Mouse (Mus musculus) MEL (cell line): ENCODE data around the gene Rtf1. TPM values are rescaled to one million over a fixed set of nuclear protein-coding genes. Genes with fewer than 3 reads are reported as not detected.

Experiments used
- DNase-seq: peaks from one replicate; pipeline ENCODE4 v3.0.0; 2011; ENCODE audit warnings: low read depth, low spot score
- H3K27ac ChIP-seq: 2 replicates; pipeline ENCODE4 v1.5.1; 2012; ENCODE audit warnings: low read depth, mild to moderate bottlenecking, control low read depth, low read length, moderate library complexity; ENCODE audit not compliant: control insufficient read depth
- H3K27me3 ChIP-seq, 2 experiments: fragments of 150-350 bp in 1 of 2; sonication (generic) in 1 of 2; 2 replicates each; pipeline ENCODE4 v1.6.1; 2012; ENCODE audit warnings: low read length in 2 of 2, mild to moderate bottlenecking in 2 of 2, improper control_type of control experiment in 1 of 2, moderate library complexity in 1 of 2; ENCODE audit not compliant: insufficient read depth in 2 of 2, control insufficient read depth in 1 of 2
- H3K36me3 ChIP-seq, 2 experiments: 2 replicates each; pipeline ENCODE4 v1.6.1; 2012 to 2014; ENCODE audit warnings: low read length in 2 of 2, improper control_type of control experiment in 1 of 2, inconsistent platforms in 1 of 2, mild to moderate bottlenecking in 1 of 2; ENCODE audit not compliant: insufficient read depth in 2 of 2, control insufficient read depth in 1 of 2
- H3K4me1 ChIP-seq, 2 experiments: fragments of 150-350 bp in 1 of 2; sonication (generic) in 1 of 2; 2 replicates each; pipeline ENCODE4 v1.6.1; 2012; ENCODE audit warnings: low read length in 2 of 2, improper control_type of control experiment in 1 of 2, mild to moderate bottlenecking in 1 of 2; ENCODE audit not compliant: insufficient read depth in 2 of 2, control insufficient read depth in 1 of 2
- H3K4me3 ChIP-seq, 2 experiments: fragments of 150-350 bp in 1 of 2; sonication (generic) in 1 of 2; 2 replicates each; pipeline ENCODE4 v1.5.1; 2012; ENCODE audit warnings: low read depth in 2 of 2, low read length in 2 of 2, mild to moderate bottlenecking in 2 of 2, moderate library complexity in 2 of 2, control low read depth in 1 of 2, improper control_type of control experiment in 1 of 2; ENCODE audit not compliant: control insufficient read depth in 1 of 2, insufficient read depth in 1 of 2
- H3K79me2 ChIP-seq: 2 replicates; pipeline ENCODE4 v1.6.1; 2012; ENCODE audit warnings: mild to moderate bottlenecking, low read length, moderate library complexity; ENCODE audit not compliant: control insufficient read depth, poor library complexity, insufficient read depth
- H3K9ac ChIP-seq: 2 replicates; pipeline ENCODE4 v1.6.1; 2012; ENCODE audit warnings: low read depth, mild to moderate bottlenecking, control low read depth, low read length, moderate library complexity; ENCODE audit not compliant: control insufficient read depth, poor library complexity, severe bottlenecking
- H3K9me3 ChIP-seq: fragments of 150-350 bp; sonication (generic); replicated peaks from 2 replicates; pipeline ENCODE4 v1.6.1; 2012; ENCODE audit warnings: mild to moderate bottlenecking, low read length, improper control_type of control experiment, moderate library complexity; ENCODE audit not compliant: insufficient read depth
- CTCF ChIP-seq, 3 experiments: IDR thresholded peaks in 2 of 3; conservative IDR thresholded peaks in 1 of 3; 2 replicates each; pipeline ENCODE4 v1.5.1; 2011 to 2012; ENCODE audit warnings: low read length in 3 of 3, low read depth in 2 of 3, mild to moderate bottlenecking in 2 of 3, improper control_type of control experiment in 1 of 3, inconsistent platforms in 1 of 3, mixed read lengths in 1 of 3, moderate library complexity in 1 of 3; ENCODE audit not compliant: control insufficient read depth in 1 of 3, insufficient read depth in 1 of 3, poor library complexity in 1 of 3, severe bottlenecking in 1 of 3
- E2F4 ChIP-seq: IDR thresholded peaks from 2 replicates; pipeline ENCODE4 v1.6.1; 2011; ENCODE audit warnings: low read depth, low read length, improper control_type of control experiment, borderline replicate concordance
- ELF1 ChIP-seq: IDR thresholded peaks from 2 replicates; pipeline ENCODE4 v1.6.1; 2014; ENCODE audit warnings: low read depth, mild to moderate bottlenecking, inconsistent platforms, low read length, improper control_type of control experiment, moderate library complexity
- MAX ChIP-seq: IDR thresholded peaks from 2 replicates; pipeline ENCODE4 v1.6.1; 2011; ENCODE audit warnings: low read length, improper control_type of control experiment
- MXI1 ChIP-seq: IDR thresholded peaks from 2 replicates; pipeline ENCODE4 v1.6.1; 2011; ENCODE audit warnings: mild to moderate bottlenecking, low read depth, low read length, improper control_type of control experiment
- POLR2A ChIP-seq, 2 experiments: IDR thresholded peaks; 2 replicates each; pipeline ENCODE4 v1.6.1; 2011 to 2012; ENCODE audit warnings: low read length in 2 of 2, mild to moderate bottlenecking in 2 of 2, control low read depth in 1 of 2, improper control_type of control experiment in 1 of 2, low read depth in 1 of 2, moderate library complexity in 1 of 2; ENCODE audit not compliant: control insufficient read depth in 1 of 2, insufficient read depth in 1 of 2, poor library complexity in 1 of 2
- RAD21 ChIP-seq: IDR thresholded peaks from 2 replicates; pipeline ENCODE4 v1.6.1; 2011; ENCODE audit warnings: mild to moderate bottlenecking, low read depth, low read length, improper control_type of control experiment
- ZKSCAN1 ChIP-seq: IDR thresholded peaks from 2 replicates; pipeline ENCODE4 v1.6.1; 2012; ENCODE audit warnings: low read depth, mild to moderate bottlenecking, inconsistent platforms, low read length, improper control_type of control experiment, moderate library complexity
- polyA plus RNA-seq, 2 experiments: library from polyadenylated mRNA; stranded (reverse) in 1 of 2; unstranded in 1 of 2; fragments of >175 nt in 1 of 2; fragments of >200 nt in 1 of 2; gene quantifications; 2 replicates each; pipeline versions ENCODE4 v1.2.1 to v1.2.4; 2012; ENCODE audit warnings: low replicate concordance in 2 of 2, low read depth in 1 of 2; ENCODE audit not compliant: insufficient read length in 2 of 2, insufficient read depth in 1 of 2, missing spikeins in 1 of 2
- total RNA-seq: library from RNA; depleted of rRNA; stranded (reverse); fragments of 300-350 nt; gene quantifications from 2 replicates; pipeline ENCODE4 v1.2.3, GENCODE M21; 2012; rRNA removed

The Rtf1 gene
- total and polyA plus RNA-seq, 3 experiments: 10.6 to 46.0 TPM; not detected in 1

- peak; percentile 31 for DNase-seq
- TF ChIP-seq MAX (no peak), ZKSCAN1 (no peak), E2F4 (no peak), MXI1 (no peak), RAD21 (peak; percentile 8), CTCF (IDR thresholded peaks at IDR 0.05 in 2 of 3, conservative IDR thresholded peaks at IDR 0.05 in 1 of 3; ENCODE audit: control insufficient read depth in 1 of 3, insufficient read depth in 1 of 3, low read depth in 2 of 3, low read length in 3 of 3, poor library complexity in 1 of 3, severe bottlenecking in 1 of 3) (peak; percentile 32 to 44 (median 42); a peak in 5 of 6 replicates), POLR2A (IDR thresholded peaks at IDR 0.05; ENCODE audit: control insufficient read depth in 1 of 2, insufficient read depth in 1 of 2, low read depth in 1 of 2, low read length in 2 of 2, poor library complexity in 1 of 2) (no peak), ELF1 (no peak)
These were observed 92.4 kb downstream of the Rtf1 start for GRCm38 (mm10) chr2:119767246-119767645.

More at GRCm38 (mm10) chr2:119767246-119767645, 92.4 kb downstream of the Rtf1 start:
- Histone ChIP-seq H3K27me3 (no peaks in the 10 kb centered on the region), H3K4me1 (no peaks in the 10 kb centered on the region), H3K36me3 (no peaks in the 10 kb centered on the region), H3K4me3 (no peak overlapping the region), H3K79me2 (no peaks in the 10 kb centered on the region), H3K9ac (no peak overlapping the region), H3K9me3 (no peaks in the 10 kb centered on the region), H3K27ac (no peak overlapping the region)

Other genes starting within 250 kb of the Rtf1 start
- gene Ino80, start 197.4 kb upstream of the Rtf1 start, total RNA-seq: 13.9 and 16.3 TPM in 2 replicates
- gene Ino80, start 197.4 kb upstream of the Rtf1 start, polyA plus RNA-seq: 10 to 100 TPM; 23.1 to 37.9 TPM
- 0.27 and 0.29 TPM in 2 replicates for gene Exd1, start 127.4 kb upstream of the Rtf1 start, total RNA-seq
- under 1 TPM in 1 of 2 experiments, not detected in 1; 0.88 TPM for gene Exd1, start 127.4 kb upstream of the Rtf1 start, polyA plus RNA-seq
- gene Chp1, start 127.4 kb upstream of the Rtf1 start, total RNA-seq: 32.5 and 35.4 TPM in 2 replicates
- gene Chp1, start 127.4 kb upstream of the Rtf1 start, polyA plus RNA-seq: 10 to 100 TPM in 1 of 2 experiments, not detected in 1; 74.8 TPM
- gene Nusap1, start 56.8 kb upstream of the Rtf1 start, total RNA-seq: 17.0 and 25.0 TPM in 2 replicates
- 10 to 100 TPM in 1 of 2 experiments, not detected in 1; 28.2 TPM for gene Nusap1, start 56.8 kb upstream of the Rtf1 start, polyA plus RNA-seq
- gene Oip5, start 56.6 kb upstream of the Rtf1 start, total RNA-seq: 18.1 and 26.4 TPM in 2 replicates
- 10 to 100 TPM in 1 of 2 experiments, not detected in 1; 29.6 TPM for gene Oip5, start 56.6 kb upstream of the Rtf1 start, polyA plus RNA-seq
- 25.3 and 25.8 TPM in 2 replicates for gene Ndufaf1, start 12.2 kb upstream of the Rtf1 start, total RNA-seq
- gene Ndufaf1, start 12.2 kb upstream of the Rtf1 start, polyA plus RNA-seq: 10 to 100 TPM in 1 of 2 experiments, not detected in 1; 18.0 TPM
- gene Itpka, start 67.3 kb downstream of the Rtf1 start, total RNA-seq: 1.8 and 2.1 TPM in 2 replicates
- 1 to 10 TPM in 1 of 2 experiments, not detected in 1; 3.1 TPM for gene Itpka, start 67.3 kb downstream of the Rtf1 start, polyA plus RNA-seq
- gene Ltk, start 85.4 kb downstream of the Rtf1 start, total RNA-seq: 0.23 and 0.33 TPM in 2 replicates
- 1 to 10 TPM in 1 of 2 experiments, not detected in 1; 2.5 TPM for gene Ltk, start 85.4 kb downstream of the Rtf1 start, polyA plus RNA-seq
- 12.9 and 13.6 TPM in 2 replicates for gene Rpap1, start 112.5 kb downstream of the Rtf1 start, total RNA-seq
- gene Rpap1, start 112.5 kb downstream of the Rtf1 start, polyA plus RNA-seq: 10 to 100 TPM in 1 of 2 experiments, not detected in 1; 26.8 TPM
- 11.0 and 11.2 TPM in 2 replicates for gene Tyro3, start 122.7 kb downstream of the Rtf1 start, total RNA-seq
- gene Tyro3, start 122.7 kb downstream of the Rtf1 start, polyA plus RNA-seq: 10 to 100 TPM in 1 of 2 experiments, not detected in 1; 15.2 TPM
- 45.4 and 45.7 TPM in 2 replicates for gene Mga, start 222.2 kb downstream of the Rtf1 start, total RNA-seq
- gene Mga, start 222.2 kb downstream of the Rtf1 start, polyA plus RNA-seq: 100 to 1,000 TPM in 1 of 2 experiments, 10 to 100 TPM in 1; 60.9 to 224 TPM